Mouse (Mus musculus): ENCODE measurements around the gene Insl5. TPM values are rescaled to one million over a fixed set of nuclear protein-coding genes. Genes with fewer than 3 reads are reported as not detected.
A peak's percentile ranks its signal among the peaks of the same experiment; 100 is the strongest.

The Insl5 gene
- total RNA-seq (2021), result 1 to 10 TPM; 1.3 to 1.4 TPM

GRCm38 (mm10) chr4:103026621-103027020 lies at the start of gene Insl5:
Gene Insl5 (minus strand): TSS chr4:103026842.
- intact Hi-C loops (cut with DNase I), result no loop called here
- no peak for DNase-seq (ENCODE audit: low spot score in 2 of 2)

GRCm38 (mm10) chr4:103070631-103071030 lies 44.0 kb upstream of the Insl5 start:
- DNase-seq (ENCODE audit: low spot score in 2 of 2), result no peak
- intact Hi-C loops (cut with DNase I), result no loop called here

- no peak for DNase-seq (ENCODE audit: low spot score in 2 of 2)
- intact Hi-C loops (cut with DNase I), result no loop called here
Measured at GRCm38 (mm10) chr4:103067906-103068655, 41.4 kb upstream of the Insl5 start.

GRCm38 (mm10) chr4:103064976-103065375 lies 38.3 kb upstream of the Insl5 start:
- no peak for DNase-seq (ENCODE audit: low spot score in 2 of 2)
- intact Hi-C loops (cut with DNase I), result no loop called here

- intact Hi-C loops (cut with DNase I), result no loop called here
- no peak for DNase-seq (ENCODE audit: low spot score in 2 of 2)
Measured at GRCm38 (mm10) chr4:103064421-103064820, 37.8 kb upstream of the Insl5 start.

GRCm38 (mm10) chr4:103056909-103057308 lies 30.3 kb upstream of the Insl5 start:
- DNase-seq (ENCODE audit: low spot score in 2 of 2), result peak in 1 of 2 experiments; percentile 66
- intact Hi-C loops (cut with DNase I), result no loop called here

- intact Hi-C loops (cut with DNase I), result no loop called here
- DNase-seq (ENCODE audit: low spot score in 2 of 2), result no peak
Measured at GRCm38 (mm10) chr4:103048046-103048445, 21.4 kb upstream of the Insl5 start.

- no peak for DNase-seq (ENCODE audit: low spot score in 2 of 2)
- intact Hi-C loops (cut with DNase I), result no loop called here
Measured at GRCm38 (mm10) chr4:103042997-103043396, 16.4 kb upstream of the Insl5 start.

GRCm38 (mm10) chr4:103039838-103040191 lies 13.2 kb upstream of the Insl5 start:
- intact Hi-C loops (cut with DNase I), result no loop called here
- DNase-seq (ENCODE audit: low spot score in 2 of 2), result no peak

- intact Hi-C loops (cut with DNase I), result no loop called here
- no peak for DNase-seq (ENCODE audit: low spot score in 2 of 2)
Measured at GRCm38 (mm10) chr4:103039103-103039837, 12.6 kb upstream of the Insl5 start.

- intact Hi-C loops (cut with DNase I), result no loop called here
- no peak for DNase-seq (ENCODE audit: low spot score in 2 of 2)
Measured at GRCm38 (mm10) chr4:103028177-103029088, 1.8 kb upstream of the Insl5 start.

- no peak for DNase-seq (ENCODE audit: low spot score in 2 of 2)
- intact Hi-C loops (cut with DNase I), result no loop called here
Measured at GRCm38 (mm10) chr4:103027745-103028144, 1.1 kb upstream of the Insl5 start.

- intact Hi-C loops (cut with DNase I), result no loop called here
- DNase-seq (ENCODE audit: low spot score in 2 of 2), result peak in 1 of 2 experiments; percentile 27
Measured at GRCm38 (mm10) chr4:103013490-103013889, 13.2 kb downstream of the Insl5 start.

GRCm38 (mm10) chr4:103011823-103012222 lies 14.8 kb downstream of the Insl5 start:
- DNase-seq (ENCODE audit: low spot score in 2 of 2), result peak; percentile 27 to 40
- intact Hi-C loops (cut with DNase I), result no loop called here

GRCm38 (mm10) chr4:103010734-103011133 lies 15.9 kb downstream of the Insl5 start:
- no peak for DNase-seq (ENCODE audit: low spot score in 2 of 2)
- intact Hi-C loops (cut with DNase I), result no loop called here

GRCm38 (mm10) chr4:103006943-103007418 lies 19.7 kb downstream of the Insl5 start:
- intact Hi-C loops (cut with DNase I), result no loop called here
- DNase-seq (ENCODE audit: low spot score in 2 of 2), result no peak

GRCm38 (mm10) chr4:103006266-103006665 lies 20.4 kb downstream of the Insl5 start:
- no peak for DNase-seq (ENCODE audit: low spot score in 2 of 2)
- intact Hi-C loops (cut with DNase I), result no loop called here

GRCm38 (mm10) chr4:103005190-103005945 lies 21.3 kb downstream of the Insl5 start:
- peak in 1 of 2 experiments; percentile 19 for DNase-seq (ENCODE audit: low spot score in 2 of 2)
- intact Hi-C loops (cut with DNase I), result no loop called here

GRCm38 (mm10) chr4:103004681-103005080 lies 22.0 kb downstream of the Insl5 start:
- DNase-seq (ENCODE audit: low spot score in 2 of 2), result no peak
- intact Hi-C loops (cut with DNase I), result no loop called here
